Mouse (Mus musculus) MEL (cell line): ENCODE measurements around the gene Triobp. TPM values are rescaled to one million over a fixed set of nuclear protein-coding genes. Genes with fewer than 3 reads are reported as not detected.

ENCODE experiments used
- DNase-seq: peaks from one replicate; pipeline ENCODE4 v3.0.0; 2011; ENCODE audit warnings: low read depth, low spot score
- H3K27ac ChIP-seq: 2 replicates; pipeline ENCODE4 v1.5.1; 2012; ENCODE audit warnings: low read depth, mild to moderate bottlenecking, control low read depth, low read length, moderate library complexity; ENCODE audit not compliant: control insufficient read depth
- H3K27me3 ChIP-seq, 2 experiments: fragments of 150-350 bp in 1 of 2; sonication (generic) in 1 of 2; 2 replicates each; pipeline ENCODE4 v1.6.1; 2012; ENCODE audit warnings: low read length in 2 of 2, mild to moderate bottlenecking in 2 of 2, improper control_type of control experiment in 1 of 2, moderate library complexity in 1 of 2; ENCODE audit not compliant: insufficient read depth in 2 of 2, control insufficient read depth in 1 of 2
- H3K36me3 ChIP-seq, 2 experiments: 2 replicates each; pipeline ENCODE4 v1.6.1; 2012 to 2014; ENCODE audit warnings: low read length in 2 of 2, improper control_type of control experiment in 1 of 2, inconsistent platforms in 1 of 2, mild to moderate bottlenecking in 1 of 2; ENCODE audit not compliant: insufficient read depth in 2 of 2, control insufficient read depth in 1 of 2
- H3K4me1 ChIP-seq, 2 experiments: fragments of 150-350 bp in 1 of 2; sonication (generic) in 1 of 2; 2 replicates each; pipeline ENCODE4 v1.6.1; 2012; ENCODE audit warnings: low read length in 2 of 2, improper control_type of control experiment in 1 of 2, mild to moderate bottlenecking in 1 of 2; ENCODE audit not compliant: insufficient read depth in 2 of 2, control insufficient read depth in 1 of 2
- H3K4me3 ChIP-seq, 2 experiments: fragments of 150-350 bp in 1 of 2; sonication (generic) in 1 of 2; 2 replicates each; pipeline ENCODE4 v1.5.1; 2012; ENCODE audit warnings: low read depth in 2 of 2, low read length in 2 of 2, mild to moderate bottlenecking in 2 of 2, moderate library complexity in 2 of 2, control low read depth in 1 of 2, improper control_type of control experiment in 1 of 2; ENCODE audit not compliant: control insufficient read depth in 1 of 2, insufficient read depth in 1 of 2
- H3K79me2 ChIP-seq: 2 replicates; pipeline ENCODE4 v1.6.1; 2012; ENCODE audit warnings: mild to moderate bottlenecking, low read length, moderate library complexity; ENCODE audit not compliant: control insufficient read depth, poor library complexity, insufficient read depth
- H3K9ac ChIP-seq: 2 replicates; pipeline ENCODE4 v1.6.1; 2012; ENCODE audit warnings: low read depth, mild to moderate bottlenecking, control low read depth, low read length, moderate library complexity; ENCODE audit not compliant: control insufficient read depth, poor library complexity, severe bottlenecking
- H3K9me3 ChIP-seq: fragments of 150-350 bp; sonication (generic); replicated peaks from 2 replicates; pipeline ENCODE4 v1.6.1; 2012; ENCODE audit warnings: mild to moderate bottlenecking, low read length, improper control_type of control experiment, moderate library complexity; ENCODE audit not compliant: insufficient read depth
- BHLHE40 ChIP-seq: IDR thresholded peaks from 2 replicates; pipeline ENCODE4 v1.6.1; 2012; ENCODE audit warnings: low read depth, mild to moderate bottlenecking, inconsistent platforms, low read length, improper control_type of control experiment, borderline replicate concordance
- CHD1 ChIP-seq: IDR thresholded peaks from 2 replicates; pipeline ENCODE4 v1.6.1; 2012; ENCODE audit warnings: low read depth, mild to moderate bottlenecking, inconsistent platforms, low read length, improper control_type of control experiment
- CTCF ChIP-seq, 3 experiments: IDR thresholded peaks in 2 of 3; conservative IDR thresholded peaks in 1 of 3; 2 replicates each; pipeline ENCODE4 v1.5.1; 2011 to 2012; ENCODE audit warnings: low read length in 3 of 3, low read depth in 2 of 3, mild to moderate bottlenecking in 2 of 3, improper control_type of control experiment in 1 of 3, inconsistent platforms in 1 of 3, mixed read lengths in 1 of 3, moderate library complexity in 1 of 3; ENCODE audit not compliant: control insufficient read depth in 1 of 3, insufficient read depth in 1 of 3, poor library complexity in 1 of 3, severe bottlenecking in 1 of 3
- E2F4 ChIP-seq: IDR thresholded peaks from 2 replicates; pipeline ENCODE4 v1.6.1; 2011; ENCODE audit warnings: low read depth, low read length, improper control_type of control experiment, borderline replicate concordance
- ELF1 ChIP-seq: IDR thresholded peaks from 2 replicates; pipeline ENCODE4 v1.6.1; 2014; ENCODE audit warnings: low read depth, mild to moderate bottlenecking, inconsistent platforms, low read length, improper control_type of control experiment, moderate library complexity
- EP300 ChIP-seq, 2 experiments: IDR thresholded peaks; 2 replicates each; pipeline ENCODE4 v1.6.1; 2011; ENCODE audit warnings: improper control_type of control experiment in 2 of 2, low read length in 2 of 2, low read depth in 1 of 2, mild to moderate bottlenecking in 1 of 2
- ETS1 ChIP-seq: IDR thresholded peaks from 2 replicates; pipeline ENCODE4 v1.6.1; 2012; ENCODE audit warnings: low read depth, mild to moderate bottlenecking, inconsistent platforms, low read length, improper control_type of control experiment, moderate library complexity
- GATA1 ChIP-seq: IDR thresholded peaks from 2 replicates; pipeline ENCODE4 v1.6.1; 2011; ENCODE audit warnings: low read depth, low read length, improper control_type of control experiment
- JUND ChIP-seq: IDR thresholded peaks from 2 replicates; pipeline ENCODE4 v1.6.1; 2011; ENCODE audit warnings: low read depth, mild to moderate bottlenecking, improper control_type of control experiment, low read length
- KAT2A ChIP-seq: conservative IDR thresholded peaks from 2 replicates; pipeline ENCODE4 v1.6.1; 2012; ENCODE audit warnings: low read depth, low read length, improper control_type of control experiment, inconsistent platforms
- MAX ChIP-seq: IDR thresholded peaks from 2 replicates; pipeline ENCODE4 v1.6.1; 2011; ENCODE audit warnings: low read length, improper control_type of control experiment
- MAZ ChIP-seq: IDR thresholded peaks from 2 replicates; pipeline ENCODE4 v1.6.1; 2012; ENCODE audit warnings: low read depth, mild to moderate bottlenecking, inconsistent platforms, low read length, improper control_type of control experiment
- MYB ChIP-seq: IDR thresholded peaks from 2 replicates; pipeline ENCODE4 v1.6.1; 2011; ENCODE audit warnings: mild to moderate bottlenecking, low read depth, low read length, improper control_type of control experiment
- MYC ChIP-seq: IDR thresholded peaks from 2 replicates; pipeline ENCODE4 v1.6.1; 2011; ENCODE audit warnings: low read depth, mild to moderate bottlenecking, low read length, improper control_type of control experiment, moderate library complexity
- NELFE ChIP-seq: IDR thresholded peaks from 2 replicates; pipeline ENCODE4 v1.6.1; 2011; ENCODE audit warnings: low read depth, low read length, improper control_type of control experiment
- NRF1 ChIP-seq: IDR thresholded peaks from 2 replicates; pipeline ENCODE4 v1.6.1; 2014; ENCODE audit warnings: low read depth, mild to moderate bottlenecking, inconsistent platforms, low read length, improper control_type of control experiment, moderate library complexity; ENCODE audit not compliant: poor library complexity, insufficient read depth, severe bottlenecking
- POLR2A ChIP-seq, 2 experiments: IDR thresholded peaks; 2 replicates each; pipeline ENCODE4 v1.6.1; 2011 to 2012; ENCODE audit warnings: low read length in 2 of 2, mild to moderate bottlenecking in 2 of 2, control low read depth in 1 of 2, improper control_type of control experiment in 1 of 2, low read depth in 1 of 2, moderate library complexity in 1 of 2; ENCODE audit not compliant: control insufficient read depth in 1 of 2, insufficient read depth in 1 of 2, poor library complexity in 1 of 2
- POLR2AphosphoS5 ChIP-seq: IDR thresholded peaks from 2 replicates; pipeline ENCODE4 v1.6.1; 2012; ENCODE audit warnings: low read depth, borderline replicate concordance, mild to moderate bottlenecking, inconsistent platforms, low read length, moderate library complexity, mixed read lengths
- RCOR1 ChIP-seq: IDR thresholded peaks from 2 replicates; pipeline ENCODE4 v1.6.1; 2012; ENCODE audit warnings: low read depth, mild to moderate bottlenecking, inconsistent platforms, low read length, improper control_type of control experiment
- SIN3A ChIP-seq: IDR thresholded peaks from 2 replicates; pipeline ENCODE4 v1.6.1; 2012; ENCODE audit warnings: low read length, improper control_type of control experiment, inconsistent platforms
- TAL1 ChIP-seq: IDR thresholded peaks from 2 replicates; pipeline ENCODE4 v1.6.1; 2012; ENCODE audit warnings: mild to moderate bottlenecking, inconsistent platforms, low read length, moderate library complexity, mixed read lengths
- TCF12 ChIP-seq: IDR thresholded peaks from 2 replicates; pipeline ENCODE4 v1.6.1; 2014; ENCODE audit warnings: low read depth, mild to moderate bottlenecking, inconsistent platforms, low read length, improper control_type of control experiment, moderate library complexity
- UBTF ChIP-seq: IDR thresholded peaks from 2 replicates; pipeline ENCODE4 v1.6.1; 2012; ENCODE audit warnings: low read depth, mild to moderate bottlenecking, inconsistent platforms, low read length, improper control_type of control experiment, moderate library complexity, borderline replicate concordance; ENCODE audit not compliant: insufficient read depth
- USF1 ChIP-seq: IDR thresholded peaks from 2 replicates; pipeline ENCODE4 v1.6.1; 2014; ENCODE audit warnings: low read depth, mild to moderate bottlenecking, inconsistent platforms, low read length, improper control_type of control experiment, moderate library complexity
- ZC3H11A ChIP-seq: IDR thresholded peaks from 2 replicates; pipeline ENCODE4 v1.6.1; 2012; ENCODE audit warnings: low read depth, mild to moderate bottlenecking, inconsistent platforms, low read length, improper control_type of control experiment
- ZKSCAN1 ChIP-seq: IDR thresholded peaks from 2 replicates; pipeline ENCODE4 v1.6.1; 2012; ENCODE audit warnings: low read depth, mild to moderate bottlenecking, inconsistent platforms, low read length, improper control_type of control experiment, moderate library complexity
- ZMIZ1 ChIP-seq: IDR thresholded peaks from 2 replicates; pipeline ENCODE4 v1.6.1; 2012; ENCODE audit warnings: low read depth, mild to moderate bottlenecking, inconsistent platforms, low read length, improper control_type of control experiment, moderate library complexity
- ZNF384 ChIP-seq: IDR thresholded peaks from 2 replicates; pipeline ENCODE4 v1.6.1; 2012; ENCODE audit warnings: low read depth, mild to moderate bottlenecking, inconsistent platforms, low read length, improper control_type of control experiment
- polyA plus RNA-seq, 2 experiments: library from polyadenylated mRNA; stranded (reverse) in 1 of 2; unstranded in 1 of 2; fragments of >175 nt in 1 of 2; fragments of >200 nt in 1 of 2; gene quantifications; 2 replicates each; pipeline versions ENCODE4 v1.2.1 to v1.2.4; 2012; ENCODE audit warnings: low replicate concordance in 2 of 2, low read depth in 1 of 2; ENCODE audit not compliant: insufficient read length in 2 of 2, insufficient read depth in 1 of 2, missing spikeins in 1 of 2
- total RNA-seq: library from RNA; depleted of rRNA; stranded (reverse); fragments of 300-350 nt; gene quantifications from 2 replicates; pipeline ENCODE4 v1.2.3, GENCODE M21; 2012

The Triobp gene
- total and polyA plus RNA-seq, 3 experiments: 18.4 to 31.3 TPM; not detected in 1

- no peak overlapping the region for H3K4me3 ChIP-seq
- TF ChIP-seq ZKSCAN1 (no peak), TCF12 (no peak), SIN3A (no peak), NELFE (no peak), GATA1 (no peak), MAX (no peak), MAZ (no peak), UBTF (no peak), E2F4 (no peak), ZNF384 (no peak), POLR2A (IDR thresholded peaks at IDR 0.05; ENCODE audit: control insufficient read depth in 1 of 2, insufficient read depth in 1 of 2, low read depth in 1 of 2, low read length in 2 of 2, poor library complexity in 1 of 2) (no peak), ETS1 (no peak), EP300 (IDR thresholded peaks at IDR 0.05; ENCODE audit: low read depth in 1 of 2, low read length in 2 of 2) (no peak), CTCF (IDR thresholded peaks at IDR 0.05 in 2 of 3, conservative IDR thresholded peaks at IDR 0.05 in 1 of 3; ENCODE audit: control insufficient read depth in 1 of 3, insufficient read depth in 1 of 3, low read depth in 2 of 3, low read length in 3 of 3, poor library complexity in 1 of 3, severe bottlenecking in 1 of 3) (no peak), USF1 (no peak), JUND (no peak), ZC3H11A (no peak), MYC (no peak)
- H3K9ac ChIP-seq: no peak overlapping the region
- H3K36me3 ChIP-seq: peaks cover 0 to 42% of the 10 kb centered on the region in 2 experiments; a peak in 2 of 4 replicates
- DNase-seq: no peak
- no peaks in the 10 kb centered on the region for H3K9me3 ChIP-seq
- H3K79me2 ChIP-seq: peaks cover 10% of the 10 kb centered on the region
- H3K27me3 ChIP-seq: no peaks in the 10 kb centered on the region
- peak overlapping the region; percentile 39 for H3K27ac ChIP-seq
- peaks cover 3 to 57% of the 10 kb centered on the region in 2 experiments; a peak in 3 of 4 replicates for H3K4me1 ChIP-seq
Observed at GRCm38 (mm10) chr15:78925129-78925528, 22.4 kb upstream of the Triobp start.

- Histone ChIP-seq H3K36me3 (peaks cover 0 to 35% of the 10 kb centered on the region in 2 experiments; a peak in 2 of 4 replicates), H3K9me3 (no peaks in the 10 kb centered on the region), H3K9ac (peak within 1 kb of the TSS; percentile 74), H3K79me2 (peaks cover 10% of the 10 kb centered on the region), H3K27ac (peak within 1 kb of the TSS; percentile 87), H3K27me3 (no peaks in the 10 kb centered on the region), H3K4me1 (peaks cover 3 to 50% of the 10 kb centered on the region in 2 experiments; a peak in 3 of 4 replicates), H3K4me3 (peak within 1 kb of the TSS; percentile 68 to 75)
- DNase-seq: peak; percentile 94
- TF ChIP-seq POLR2AphosphoS5: 0 out of 2 replicates have a peak, but pooled peaks have one; percentile 45
- peak; percentile 6 for TF ChIP-seq RCOR1
- no peak for TF ChIP-seq CTCF (IDR thresholded peaks at IDR 0.05 in 2 of 3, conservative IDR thresholded peaks at IDR 0.05 in 1 of 3; ENCODE audit: control insufficient read depth in 1 of 3, insufficient read depth in 1 of 3, low read depth in 2 of 3, low read length in 3 of 3, poor library complexity in 1 of 3, severe bottlenecking in 1 of 3)
- TF ChIP-seq CHD1: 0 out of 2 replicates have a peak, but pooled peaks have one; percentile 57
- no peak for TF ChIP-seq NRF1
- TF ChIP-seq UBTF: no peak
- TF ChIP-seq KAT2A: no peak
- TF ChIP-seq ZMIZ1: peak; percentile 97
- no peak for TF ChIP-seq JUND
- peak in 1 of 2 experiments; percentile 34; a peak in 2 of 4 replicates for TF ChIP-seq EP300 (IDR thresholded peaks at IDR 0.05; ENCODE audit: low read depth in 1 of 2, low read length in 2 of 2)
- TF ChIP-seq MYB: no peak
- no peak for TF ChIP-seq TAL1
- TF ChIP-seq E2F4: no peak
- no peak for TF ChIP-seq USF1
- TF ChIP-seq ETS1: no peak
- TF ChIP-seq ELF1: 0 out of 2 replicates have a peak, but pooled peaks have one; percentile 22
- no peak for TF ChIP-seq BHLHE40
Observed at GRCm38 (mm10) chr15:78926021-78926919, 21.3 kb upstream of the Triobp start, which contains the start of gene Lgals1. Gene Lgals1 (plus strand): TSS chr15:78926725.
